Mouse (Mus musculus) heart, postnatal 10 days (tissue): ENCODE measurements around the gene Tesmin. TPM values are rescaled to one million over a fixed set of nuclear protein-coding genes. Genes with fewer than 3 reads are reported as not detected.
A peak's percentile ranks its signal among the peaks of the same experiment; 100 is the strongest.

Experiments
- DNase-seq, 2 experiments: peaks; one replicate each; pipeline ENCODE4 v3.0.0; 2021
- intact Hi-C: fragments of 180-260 bp; cut with DNase I; formaldehyde crosslinking; loops from one replicate; pipeline ENCODE4 v1.15.1; 2025
- total RNA-seq, 2 experiments: library from RNA; stranded (reverse); gene quantifications; 2 replicates each; pipeline ENCODE4 v1.2.3; 2021

Gene Tesmin
- total RNA-seq, 2 experiments from 2014 or later: 3.1 to 4.3 TPM

- intact Hi-C loops: no loop called here
- peak in 1 of 2 experiments; percentile 57 for DNase-seq
Measured at GRCm38 (mm10) chr19:3436840-3437239, 48.2 kb downstream of the Tesmin start.

- intact Hi-C loops: no loop called here
- no peak for DNase-seq
Measured at GRCm38 (mm10) chr19:3437980-3438379, 49.3 kb downstream of the Tesmin start.

GRCm38 (mm10) chr19:3440667-3441066 is 52.0 kb downstream of the Tesmin start:
- intact Hi-C loops: no loop called here
- DNase-seq: no peak

GRCm38 (mm10) chr19:3441092-3441491 is 52.4 kb downstream of the Tesmin start:
- intact Hi-C loops: no loop called here
- DNase-seq: no peak

- no peak for DNase-seq
- intact Hi-C loops: no loop called here
Measured at GRCm38 (mm10) chr19:3447348-3447747, 58.7 kb downstream of the Tesmin start.

- intact Hi-C loops: no loop called here
- DNase-seq: peak in 1 of 2 experiments; percentile 15
Measured at GRCm38 (mm10) chr19:3449248-3449647, 60.6 kb downstream of the Tesmin start.

- intact Hi-C loops: loop anchor here (1.0 to 2.0 kb wide), 2 partner anchors 61 to 158 kb away; no protein-coding TSS in a partner anchor
- DNase-seq: no peak
Measured at GRCm38 (mm10) chr19:3450714-3451113, 62.1 kb downstream of the Tesmin start.

GRCm38 (mm10) chr19:3451170-3451569 is 62.5 kb downstream of the Tesmin start:
- intact Hi-C loops: loop anchor here (1.0 to 2.0 kb wide), 2 partner anchors 62 to 158 kb away; no protein-coding TSS in a partner anchor
- DNase-seq: peak; percentile 80 to 88

- intact Hi-C loops: loop anchor here (1.0 to 2.0 kb wide), 2 partner anchors 62 to 159 kb away; no protein-coding TSS in a partner anchor
- DNase-seq: peak in 1 of 2 experiments; percentile 24
Measured at GRCm38 (mm10) chr19:3451649-3452048, 63.0 kb downstream of the Tesmin start.

Other genes with a start within 250 kb of the Tesmin start
- 10 to 100 TPM; 79.0 to 79.6 TPM for gene Mrpl21, start 106.0 kb upstream of the Tesmin start, total RNA-seq
- gene Ighmbp2, start 105.8 kb upstream of the Tesmin start, total RNA-seq: 1 to 10 TPM; 3.8 to 3.9 TPM
- 100 to 1,000 TPM; 126 to 144 TPM for gene Cpt1a, start 66.5 kb upstream of the Tesmin start, total RNA-seq
- gene Gal, start 25.7 kb downstream of the Tesmin start, total RNA-seq: not detected
- gene Ppp6r3, start 186.9 kb downstream of the Tesmin start, total RNA-seq: 100 to 1,000 TPM in 1 of 2 experiments, 10 to 100 TPM in 1; 98.3 to 102 TPM